Mouse (Mus musculus): ENCODE measurements around the gene 1700011L22Rik.

DNA sequence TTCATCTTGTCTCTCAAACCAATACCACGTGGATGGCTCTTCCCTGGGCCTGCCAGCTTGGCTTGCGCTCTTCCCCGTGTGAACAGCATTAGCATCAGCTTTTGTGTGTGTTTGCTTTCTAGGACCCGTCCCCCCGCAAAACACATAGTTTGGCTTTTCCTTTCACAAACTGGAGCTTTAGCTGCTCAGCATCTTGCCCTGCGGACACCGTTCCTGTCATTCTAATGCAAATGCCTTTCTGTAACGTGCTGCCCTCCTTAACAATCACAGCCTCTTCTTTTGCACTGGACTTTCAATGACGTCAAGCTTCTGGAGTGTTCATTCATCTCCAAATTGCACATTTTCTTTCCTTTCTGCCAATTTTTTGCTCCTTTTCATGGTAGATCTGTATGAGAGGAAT lies 24.0 kb downstream of the 1700011L22Rik start:
- TF ChIP-seq POLR2A (IDR thresholded peaks at IDR 0.05; ENCODE audit: borderline replicate concordance, extremely low read depth, low read depth, low read length) (no peak), CTCF (IDR thresholded peaks at IDR 0.05; ENCODE audit: insufficient read depth, low read length) (no peak)

All from lung, adult 2 months (tissue).